Mouse (Mus musculus) kidney, adult 18-20 months (tissue): ENCODE results near the gene Gm20695.
"Not testable (repeated sequence)": the region's sequence is repeated elsewhere in the genome, so short reads cannot be mapped to it uniquely, and the experiment has no call there.

ENCODE experiments used
- DNase-seq: peaks from one replicate; pipeline ENCODE4 v3.0.0; 2021

The Gm20695 gene

DNA sequence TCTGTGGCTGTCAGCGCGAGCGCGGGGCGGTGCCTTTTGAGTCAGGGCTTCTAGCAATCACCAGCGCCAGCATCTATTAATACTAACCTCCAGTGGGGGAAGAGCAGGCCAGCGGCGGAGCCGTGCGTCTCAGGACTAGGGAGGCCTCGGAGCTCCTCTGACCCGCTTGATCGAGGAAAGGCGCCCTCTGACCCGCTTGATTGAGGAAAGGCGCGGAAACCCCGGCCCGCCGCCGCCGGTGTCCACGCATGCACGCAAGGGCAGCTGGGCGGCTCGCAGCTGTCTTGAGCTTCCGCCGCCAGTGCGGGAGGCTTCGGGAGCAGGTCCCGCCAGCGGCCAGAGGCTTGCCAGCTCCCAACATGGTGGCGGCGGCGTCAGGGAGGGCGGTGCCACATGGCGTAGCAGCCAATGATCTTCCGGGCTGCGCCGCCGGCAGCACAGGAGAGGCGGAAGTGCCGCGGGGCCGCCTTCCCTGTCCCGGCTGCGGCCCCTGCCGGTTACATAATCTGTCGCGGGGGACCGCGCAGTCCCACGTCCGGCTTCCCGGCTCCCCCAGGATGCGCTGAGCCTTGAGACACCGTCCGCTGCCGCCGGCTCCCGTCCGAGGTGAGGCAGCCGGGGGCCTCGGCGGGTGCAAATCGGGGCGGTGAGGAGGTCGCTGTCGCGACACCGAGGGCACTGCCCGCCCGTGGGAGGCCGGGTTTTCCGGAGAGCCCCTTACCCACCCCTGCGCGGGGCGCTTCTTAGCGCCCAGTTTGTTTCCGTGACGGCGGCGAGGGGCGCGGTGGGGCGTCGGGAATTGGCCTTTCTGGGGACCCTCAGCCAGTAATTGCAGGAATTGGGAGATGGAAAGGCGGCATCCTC lies at the start of gene Gm20695, which contains the start of gene Zfp597:
Gm20695 (plus strand) TSS at position 448 of the 864 bp plus-strand sequence.
Zfp597 (minus strand) TSS at position 361 of the 864 bp plus-strand sequence.
- peak; percentile 95 for DNase-seq

DNA sequence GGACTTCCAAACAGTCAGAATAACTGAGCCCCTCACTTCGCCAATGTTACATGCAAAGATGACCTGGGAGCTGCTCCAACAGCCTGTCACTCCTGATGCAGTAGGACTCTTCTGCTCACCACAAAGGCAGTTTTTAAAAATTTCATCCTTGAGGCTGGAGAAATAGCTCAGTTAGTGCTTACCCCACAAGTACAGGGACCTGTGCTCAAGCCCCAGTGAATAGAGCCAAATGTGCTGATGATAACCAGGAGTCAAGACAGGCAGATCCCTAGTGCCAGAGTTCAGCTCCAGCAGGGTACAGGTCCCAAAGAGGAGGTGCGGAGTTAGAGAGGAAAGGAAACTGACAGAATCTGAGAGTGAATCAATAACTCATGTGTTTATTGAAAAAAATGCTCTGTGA lies 49.0 kb upstream of the Gm20695 start:
- DNase-seq = no peak

DNA sequence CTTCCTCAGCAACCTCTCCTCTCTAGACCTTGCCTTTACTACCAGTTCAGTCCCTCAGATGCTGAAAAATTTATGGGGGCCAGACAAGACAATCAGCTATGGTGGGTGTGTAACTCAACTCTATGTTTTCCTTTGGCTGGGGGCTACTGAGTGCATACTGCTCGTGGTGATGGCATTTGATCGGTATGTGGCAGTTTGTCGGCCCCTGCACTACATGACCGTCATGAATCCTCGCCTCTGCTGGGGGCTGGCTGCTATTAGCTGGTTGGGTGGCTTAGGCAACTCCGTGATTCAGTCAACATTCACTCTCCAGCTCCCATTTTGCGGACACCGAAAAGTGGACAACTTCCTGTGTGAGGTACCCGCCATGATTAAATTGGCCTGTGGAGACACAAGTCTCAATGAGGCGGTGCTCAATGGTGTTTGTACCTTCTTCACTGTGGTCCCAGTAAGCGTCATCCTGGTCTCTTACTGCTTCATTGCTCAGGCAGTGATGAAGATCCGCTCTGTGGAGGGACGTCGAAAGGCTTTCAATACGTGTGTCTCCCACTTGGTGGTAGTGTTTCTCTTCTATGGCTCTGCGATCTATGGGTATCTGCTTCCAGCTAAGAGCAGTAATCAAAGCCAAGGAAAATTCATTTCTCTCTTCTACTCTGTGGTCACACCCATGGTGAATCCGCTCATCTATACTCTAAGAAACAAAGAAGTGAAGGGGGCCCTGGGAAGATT lies 45.1 kb upstream of the Gm20695 start:
- DNase-seq = peak; percentile 22

DNA sequence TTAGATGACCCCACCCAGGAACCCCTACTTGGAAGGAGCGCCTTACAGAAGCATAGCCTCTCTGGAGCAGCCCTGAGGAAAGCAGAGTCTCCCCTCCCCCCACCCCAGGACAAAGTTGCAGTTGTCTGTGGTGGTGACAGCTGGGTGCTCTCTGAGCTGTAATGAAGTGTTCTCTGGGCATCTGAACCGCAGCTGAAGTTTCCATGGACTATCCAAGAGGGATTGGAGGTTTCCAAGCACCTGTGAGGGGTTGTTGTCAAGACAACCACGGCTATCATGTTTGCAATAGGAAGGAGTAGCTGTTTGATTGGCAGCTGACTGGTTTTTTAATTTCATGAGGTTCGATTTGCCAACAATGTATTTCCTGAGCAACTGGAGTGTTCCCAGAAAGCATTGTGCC lies 41.5 kb upstream of the Gm20695 start:
- no peak for DNase-seq

DNA sequence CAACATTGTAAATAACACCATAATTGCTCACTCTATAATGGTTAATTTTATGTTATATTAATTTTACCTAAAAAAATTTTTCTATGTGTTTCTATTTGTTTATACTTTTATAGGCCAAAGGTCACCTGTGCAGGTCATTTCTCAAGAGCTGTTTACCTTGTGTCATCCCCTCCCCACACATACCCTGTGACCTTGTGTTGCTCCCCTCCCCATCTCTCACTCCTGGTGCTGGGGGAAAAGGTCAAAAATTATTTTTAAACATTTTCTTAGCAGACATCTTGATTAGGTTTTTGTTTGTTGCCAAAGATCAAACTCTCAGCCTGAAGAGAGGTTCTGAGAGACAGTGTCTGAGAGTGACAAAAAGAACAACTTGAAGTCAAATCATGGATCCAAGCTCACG lies 40.7 kb upstream of the Gm20695 start:
- no peak for DNase-seq

DNA sequence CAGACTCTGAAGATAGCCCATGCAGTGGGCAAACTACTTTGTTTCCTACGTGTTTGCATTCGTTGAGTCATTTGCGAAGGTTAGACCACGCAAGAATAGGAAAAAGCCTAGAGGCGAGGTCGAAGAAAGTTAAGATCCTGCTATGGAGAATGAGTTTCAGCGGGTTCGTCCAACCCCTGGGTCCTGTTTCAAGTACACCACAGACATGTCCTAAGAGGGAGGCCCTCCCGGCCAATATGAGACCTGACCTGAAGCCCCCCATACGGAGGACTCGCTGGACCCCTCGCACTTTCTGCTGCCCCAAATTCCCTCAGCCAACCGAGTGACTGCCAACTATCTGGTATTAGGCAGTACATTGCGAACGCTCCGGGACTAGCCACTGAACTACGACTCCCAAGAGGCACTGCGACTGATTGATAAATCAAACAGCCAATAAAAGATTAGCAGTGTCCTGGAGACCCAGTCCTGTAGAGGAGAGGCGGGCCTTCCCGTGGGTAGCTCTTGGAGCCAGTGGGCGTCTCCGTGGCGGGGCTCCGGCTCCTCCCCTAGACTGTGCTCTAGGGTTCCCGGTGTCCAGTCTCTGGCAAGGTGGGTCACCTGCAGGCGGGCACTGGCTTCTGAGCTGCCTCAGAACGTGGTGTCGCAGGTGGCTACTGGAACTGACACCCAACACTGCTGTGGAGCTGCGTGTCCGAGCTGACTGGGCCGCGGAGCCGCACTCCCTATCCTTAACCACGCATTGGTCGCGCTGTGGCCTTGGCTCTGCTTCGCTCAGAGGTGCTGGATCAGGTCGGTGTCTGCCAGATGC lies 37.5 kb upstream of the Gm20695 start, which contains the start of gene Zfp174:
Zfp174 (plus strand) TSS at position 558 of the 808 bp plus-strand sequence.
- peak; percentile 95 for DNase-seq

DNA sequence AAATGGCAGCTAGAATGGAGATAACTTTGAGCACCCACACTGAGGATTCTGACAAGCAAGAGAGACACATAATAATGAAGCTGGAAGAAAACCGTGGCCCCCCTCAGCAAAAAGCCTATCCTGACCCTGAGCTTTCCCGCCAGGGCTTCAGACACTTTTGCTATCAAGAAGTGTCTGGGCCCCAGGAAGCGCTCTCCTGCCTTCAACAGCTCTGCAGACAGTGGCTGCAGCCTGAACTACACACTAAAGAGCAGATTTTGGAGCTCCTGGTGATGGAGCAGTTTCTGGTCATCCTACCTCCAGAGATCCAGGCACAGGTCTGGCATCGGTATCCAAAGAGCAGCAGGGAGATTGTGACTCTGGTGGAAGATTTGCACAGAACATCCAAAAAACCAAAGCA lies 36.6 kb upstream of the Gm20695 start:
- no peak for DNase-seq

DNA sequence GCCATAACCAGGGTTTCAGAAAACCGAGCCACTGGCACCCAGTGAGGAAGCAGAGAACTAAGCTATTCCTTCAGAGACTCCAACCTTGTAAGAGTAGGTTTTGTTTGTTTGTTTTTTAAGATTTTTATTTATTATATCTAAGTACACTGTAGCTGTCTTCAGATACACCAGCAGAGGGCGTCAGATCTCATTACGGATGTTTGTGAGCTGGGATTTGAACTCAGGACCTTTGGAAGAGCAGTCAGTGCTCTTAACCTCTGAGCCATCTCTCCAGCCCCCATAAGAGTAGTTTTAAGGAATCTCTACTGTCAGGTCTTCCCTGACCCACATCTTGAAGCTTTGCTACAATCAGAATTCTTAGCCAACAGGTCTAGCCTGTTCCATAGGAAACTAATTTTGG lies 36.0 kb upstream of the Gm20695 start:
- DNase-seq = no peak

DNA sequence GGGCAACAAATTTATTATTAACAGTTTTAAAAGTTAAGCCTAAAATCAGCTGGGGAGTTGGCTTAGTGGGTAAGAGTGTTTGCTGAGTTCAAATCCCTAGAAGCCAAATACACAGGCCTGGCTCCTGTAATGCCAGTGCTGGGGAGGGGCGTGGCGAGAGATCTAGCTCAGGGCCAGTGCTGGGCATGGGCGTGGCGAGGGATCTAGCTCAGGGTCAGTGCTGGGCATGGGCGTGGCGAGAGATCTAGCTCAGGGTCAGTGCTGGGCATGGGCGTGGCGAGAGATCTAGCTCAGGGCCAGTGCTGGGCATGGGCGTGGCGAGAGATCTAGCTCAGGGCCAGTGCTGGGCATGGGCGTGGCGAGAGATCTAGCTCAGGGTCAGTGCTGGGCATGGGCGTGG lies 33.1 kb upstream of the Gm20695 start:
- DNase-seq = not testable (repeated sequence)

DNA sequence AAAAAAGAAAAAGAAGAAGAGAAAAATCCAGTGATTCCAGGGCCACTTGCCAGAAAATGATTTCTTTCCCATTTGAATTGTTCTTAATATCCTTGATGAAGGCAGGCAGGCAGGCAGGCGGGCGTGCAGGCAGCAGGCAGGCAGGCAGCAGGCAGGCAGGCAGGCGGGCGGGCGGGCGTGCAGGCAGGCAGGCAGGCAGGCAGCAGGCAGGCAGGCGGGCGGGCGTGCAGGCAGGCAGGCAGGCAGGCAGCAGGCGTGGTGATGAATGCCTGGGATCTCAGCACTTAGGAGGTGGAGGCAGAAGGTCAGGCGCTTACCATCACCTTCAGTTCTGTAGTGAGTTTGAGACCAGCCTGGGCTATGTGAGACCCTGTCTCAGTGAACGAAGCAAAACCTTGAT lies 31.9 kb upstream of the Gm20695 start:
- DNase-seq = no peak

DNA sequence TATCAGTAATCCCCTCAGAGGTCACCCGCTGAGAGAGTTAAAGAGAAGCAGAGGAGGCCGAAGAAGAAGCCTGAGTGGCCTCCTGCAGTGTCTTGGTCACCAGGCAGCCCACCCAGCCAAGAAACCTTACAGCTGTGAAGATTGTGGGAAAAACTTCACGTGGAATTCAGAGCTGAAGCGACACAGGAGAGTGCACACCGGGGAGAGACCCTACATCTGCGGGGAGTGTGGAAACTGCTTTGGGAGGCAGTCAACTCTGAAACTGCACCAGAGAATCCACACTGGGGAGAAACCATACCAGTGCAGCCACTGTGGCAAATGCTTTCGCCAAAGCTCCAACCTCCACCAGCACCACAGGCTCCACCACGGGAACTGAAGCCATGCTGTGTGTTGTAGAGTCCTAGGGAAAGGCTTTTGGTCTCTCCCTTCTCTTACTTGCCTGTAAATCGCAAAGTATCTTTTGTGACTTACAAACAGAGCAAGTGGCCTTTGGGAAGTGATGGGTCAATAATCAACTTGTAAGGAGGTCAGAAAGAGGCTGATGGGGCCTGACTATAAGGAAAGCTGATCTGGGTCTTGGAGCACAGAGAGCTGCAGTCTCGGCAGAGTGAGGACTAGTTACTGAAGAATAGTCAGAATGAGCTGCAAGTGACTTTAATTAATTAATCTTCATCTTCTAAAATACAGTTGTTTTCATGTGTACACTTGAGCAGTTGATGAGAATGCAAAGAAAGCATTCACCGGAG lies 29.8 kb upstream of the Gm20695 start:
- no peak for DNase-seq

DNA sequence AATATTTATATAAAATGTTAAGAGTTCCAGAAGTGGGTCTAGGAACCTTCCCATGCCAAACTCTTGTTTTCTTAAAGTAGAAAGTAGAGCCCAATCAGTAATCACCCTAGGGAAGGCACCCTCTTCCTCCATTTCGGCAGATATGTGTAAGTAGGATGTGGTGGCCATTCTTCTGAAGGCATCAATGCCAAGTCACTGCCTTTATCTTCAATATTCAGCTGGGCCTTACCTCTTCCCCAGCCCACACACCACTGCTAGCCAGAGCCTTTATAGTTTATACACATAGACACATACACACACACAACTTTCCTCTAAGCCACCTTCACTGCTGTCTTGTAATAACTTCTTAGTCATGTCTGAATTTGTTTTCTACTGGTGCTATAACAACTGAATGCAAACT lies 28.7 kb upstream of the Gm20695 start:
- DNase-seq = no peak

DNA sequence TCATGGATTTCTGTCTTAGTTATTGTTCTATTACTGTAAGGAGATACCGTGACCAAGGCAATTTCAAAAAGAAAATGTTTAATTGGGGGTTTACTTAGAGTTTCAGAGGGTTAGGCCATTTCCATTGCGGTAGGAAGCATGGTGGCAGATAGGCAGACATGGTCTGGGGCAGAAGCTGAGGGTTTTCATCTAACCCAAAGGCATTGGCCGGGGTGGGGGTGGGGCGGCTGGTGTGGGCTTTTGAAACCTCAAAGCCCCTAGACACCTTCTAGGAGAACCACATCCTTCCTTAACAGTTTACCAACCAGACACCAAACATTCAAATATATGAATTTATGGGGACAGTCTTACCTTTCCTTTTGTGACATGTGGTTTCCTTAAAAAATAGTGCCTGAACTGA lies 25.2 kb upstream of the Gm20695 start:
- no peak for DNase-seq

DNA sequence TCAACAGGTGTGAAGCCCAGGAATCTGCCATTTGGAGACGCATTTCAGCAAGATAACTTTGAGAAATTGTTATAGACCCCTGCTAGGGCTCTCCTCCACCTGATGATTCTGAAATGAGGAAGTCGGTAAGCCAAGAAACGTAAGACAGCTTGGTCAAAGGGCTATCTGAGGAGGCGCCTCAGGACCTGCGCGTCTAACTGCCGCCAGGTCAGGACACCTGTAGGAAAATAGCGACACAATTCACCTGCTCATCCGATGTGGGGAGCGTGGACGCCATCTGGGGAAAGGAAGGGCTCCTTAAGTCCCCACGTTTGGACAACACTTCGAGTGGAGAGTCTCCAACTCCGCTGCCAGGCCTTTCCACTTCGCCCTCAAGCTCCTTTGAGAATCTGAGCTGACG lies 12.6 kb upstream of the Gm20695 start:
- no peak for DNase-seq

DNA sequence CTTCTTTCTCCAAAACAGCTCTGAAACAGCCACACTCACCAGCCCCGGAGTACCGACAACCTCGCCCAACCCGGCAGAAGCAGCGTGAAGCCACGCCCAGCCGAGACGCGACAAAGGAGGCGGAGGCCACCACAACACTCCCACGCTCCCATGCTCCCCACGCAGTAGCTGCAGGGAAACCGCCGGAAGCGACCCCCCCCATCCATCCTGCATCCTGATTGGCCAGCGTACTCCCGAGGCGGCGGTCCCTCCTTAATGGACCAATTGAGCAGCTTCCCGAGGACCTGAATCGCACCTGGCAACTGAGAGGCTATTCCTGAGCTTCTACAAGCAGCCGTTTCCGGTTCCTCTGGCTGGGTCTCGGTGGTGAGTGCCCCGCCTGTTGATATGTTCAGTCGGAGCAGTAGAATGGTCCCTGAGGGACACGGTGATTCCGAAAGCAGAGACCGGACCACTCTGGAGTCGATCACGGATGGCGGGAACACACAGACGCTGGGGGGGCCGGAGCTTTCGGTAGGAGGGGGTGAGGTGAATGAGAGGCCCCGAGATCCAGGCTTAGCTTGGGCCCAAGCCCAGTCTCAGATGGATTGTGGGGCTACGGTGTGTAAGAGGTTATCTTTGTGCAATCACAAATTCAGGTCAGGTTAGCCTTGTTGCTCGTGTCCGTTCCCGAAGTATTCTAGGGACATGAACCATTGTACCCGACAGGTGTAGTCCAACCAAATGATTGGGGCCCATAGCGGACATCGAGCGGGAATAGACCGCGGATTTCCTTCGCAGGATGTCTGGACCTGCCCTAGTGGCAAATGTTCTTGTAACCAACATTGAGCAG lies 12.0 kb upstream of the Gm20695 start, which contains the start of gene Naa60:
Naa60 (plus strand) TSS at position 160 of the 832 bp plus-strand sequence.
- peak; percentile 91 for DNase-seq

DNA sequence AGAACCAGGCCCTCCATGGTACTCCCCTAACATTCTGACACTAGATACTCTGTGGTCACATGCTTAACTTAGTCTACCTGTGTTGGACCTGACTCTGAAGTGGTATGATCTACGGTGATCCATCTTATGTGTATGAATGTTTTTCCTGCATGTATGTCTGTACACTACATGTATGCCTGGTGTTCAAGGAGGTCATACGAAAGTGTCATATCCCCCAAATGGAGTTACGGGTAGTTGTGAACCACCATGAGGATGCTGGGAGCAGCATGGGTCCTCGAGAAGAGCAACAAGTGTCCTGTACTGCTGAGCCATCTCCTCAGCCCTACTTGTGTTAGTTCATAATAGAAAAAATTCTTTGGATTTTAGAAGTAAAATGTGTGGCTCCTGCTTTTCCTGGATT lies 8.1 kb upstream of the Gm20695 start:
- no peak for DNase-seq

DNA sequence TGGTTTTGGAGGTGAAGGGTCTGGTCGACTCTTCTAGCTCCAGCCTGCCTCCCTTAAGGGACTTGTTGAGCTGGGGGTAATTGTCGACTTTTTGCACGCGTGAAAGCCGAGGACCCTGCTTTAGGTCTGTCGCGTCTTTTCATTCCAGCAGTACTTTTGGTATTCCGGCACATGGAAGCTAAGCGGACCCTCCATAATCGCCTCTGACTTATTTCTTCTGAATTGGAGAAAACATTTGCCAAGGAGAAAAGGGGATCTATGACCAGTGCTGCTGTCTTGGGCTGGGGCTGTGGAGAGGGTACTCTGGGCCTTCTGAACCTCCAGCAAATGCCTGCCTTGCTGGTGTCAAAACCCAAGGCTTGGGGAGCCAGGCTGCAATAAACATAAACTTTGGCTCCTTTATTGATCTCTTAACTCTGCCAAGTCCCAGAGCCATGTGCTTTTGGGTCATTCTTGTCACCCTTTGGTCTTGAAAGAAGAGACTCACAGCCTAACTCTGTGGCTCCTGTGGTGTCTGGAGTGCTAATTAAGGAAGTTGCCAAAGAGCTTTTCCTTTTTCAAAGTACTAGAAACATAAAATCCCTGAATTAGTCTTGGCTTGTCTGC lies 720 bp downstream of the Gm20695 start:
- DNase-seq = peak; percentile 18

DNA sequence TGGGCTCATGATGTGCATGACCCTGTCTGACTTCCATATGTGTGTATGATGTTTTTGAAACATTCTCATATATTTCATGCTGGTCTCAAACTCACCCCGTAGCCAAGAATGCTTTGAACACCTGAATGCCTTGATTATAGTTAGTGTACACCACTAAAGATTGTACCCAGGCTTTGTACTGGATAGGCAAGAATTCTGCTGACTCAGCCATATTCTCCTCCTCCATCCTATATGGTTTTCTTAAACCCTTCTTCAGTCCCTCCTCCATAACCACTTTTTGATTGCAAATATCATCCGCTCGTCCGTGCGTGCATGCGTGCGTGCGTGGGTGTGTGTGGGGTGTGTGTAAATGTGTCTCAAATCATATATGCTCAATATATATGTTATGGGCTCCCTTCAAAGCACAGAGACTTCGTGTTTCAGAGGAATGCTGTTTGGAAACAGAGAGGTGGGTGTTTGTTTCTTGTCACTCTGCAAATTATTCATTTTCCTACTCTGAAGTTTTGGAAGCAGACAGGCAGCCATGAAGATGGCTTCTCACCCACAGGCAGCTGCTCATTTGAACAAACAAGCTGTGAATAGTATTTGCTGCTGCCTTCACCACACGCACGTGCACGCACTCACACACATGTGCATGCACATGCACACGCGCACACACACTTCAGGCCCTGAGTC lies 7.3 kb downstream of the Gm20695 start:
- DNase-seq = no peak

DNA sequence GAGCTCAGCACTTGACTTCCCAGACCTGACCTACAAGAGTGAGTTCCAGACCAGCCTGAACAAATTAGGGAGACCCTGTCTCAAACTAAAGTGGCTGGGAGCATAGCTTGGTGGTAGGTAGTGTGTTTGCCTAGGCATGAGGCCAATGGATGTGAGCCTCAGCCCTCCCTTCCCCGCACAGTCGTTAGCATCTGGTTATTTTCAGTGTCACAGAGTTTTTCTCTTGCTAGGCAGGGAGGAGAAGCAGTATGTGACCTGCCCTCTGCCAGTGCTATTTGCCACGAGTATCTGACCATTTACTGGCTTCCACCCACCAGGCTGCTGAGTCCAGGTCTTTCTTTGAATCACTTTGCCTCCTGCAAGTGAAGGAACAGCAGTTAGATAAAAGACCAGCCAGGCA lies 9.3 kb downstream of the Gm20695 start:
- no peak for DNase-seq

DNA sequence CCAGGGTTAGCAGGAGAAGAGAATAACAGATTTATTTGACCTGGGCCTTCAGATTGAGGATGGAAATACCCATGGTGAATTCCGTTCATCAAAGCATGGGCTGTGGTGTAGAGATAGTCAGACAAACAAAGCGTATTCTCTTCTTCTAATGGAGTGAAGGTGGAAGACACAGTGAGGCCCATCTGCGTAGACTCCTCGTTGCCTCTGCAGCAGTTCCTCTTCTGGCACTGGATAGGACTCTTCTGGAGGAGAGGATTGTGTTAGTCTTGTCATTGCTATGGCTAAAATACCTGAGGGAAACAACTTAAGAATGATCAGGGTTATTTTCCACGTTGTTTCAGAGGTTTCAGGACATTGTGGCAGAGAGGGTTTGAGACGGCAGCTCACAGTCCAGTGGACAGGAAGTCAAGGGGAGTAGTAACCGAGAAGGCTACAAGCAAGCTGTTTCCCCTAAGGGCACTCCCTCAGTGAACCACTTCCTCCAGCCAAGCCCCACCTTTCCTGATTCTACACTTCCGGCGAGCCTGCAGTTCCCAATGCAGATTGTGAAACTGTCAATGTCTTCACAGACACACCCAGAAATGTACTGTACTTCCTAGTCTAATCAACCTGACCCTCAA lies 10.8 kb downstream of the Gm20695 start:
- peak; percentile 20 for DNase-seq
